ENCODE assay signal across 22 mouse cellular contexts in genomic region chr13:107141209-107141608, GRCm38 (mm10).
DNase-seq lines count a peak whose midpoint lies in the region; ATAC-seq and TF ChIP-seq lines count a peak whose summit lies in the region.
"Had no signal": no experiment of that assay in that cellular context is flagged by ENCODE, and none has a peak within 500 bp of the region (broad histone marks: within the 10 kb centered on the region; RNA-seq: fewer than 3 reads in every experiment).

No protein-coding gene starts in this region.

- H3K36me3 ChIP-seq in forebrain, embryonic 14.5 days (ENCODE audit: control insufficient read depth, insufficient read depth, low read length): no peaks in the 10 kb centered on the region
- no peaks in the 10 kb centered on the region for H3K36me3 ChIP-seq in forebrain, embryonic 11.5 days (ENCODE audit: control insufficient read depth, insufficient read depth, low read length)
- H3K36me3 ChIP-seq in kidney, embryonic 15.5 days: no peaks in the 10 kb centered on the region
- no peaks in the 10 kb centered on the region for H3K36me3 ChIP-seq in CH12.LX (replicated peaks in 1 of 2; ENCODE audit: control insufficient read depth in 1 of 2, insufficient read depth in 1 of 2, low read length in 1 of 2)
- H3K36me3 ChIP-seq: forebrain, embryonic 10.5 days; G1E; limb, embryonic 13.5 days; liver, embryonic 12.5 days; lung, embryonic 15.5 days; neural tube, embryonic 15.5 days had no signal

- in situ Hi-C loops in CH12.LX (cut with MboI; ENCODE audit: low pct_ligation_motif_present, low pct_unique_long_range_greater_than_20kb, low sequenced_read_pairs): no loop called here

- no peak for TF ChIP-seq EP300 in CH12.LX (IDR thresholded peaks at IDR 0.05; ENCODE audit: low read length)

- no peak overlapping the region for H3K4me3 ChIP-seq in forebrain, embryonic 14.5 days (ENCODE audit: low read depth, low read length)
- no peak overlapping the region for H3K4me3 ChIP-seq in forebrain, embryonic 11.5 days (ENCODE audit: low read depth, low read length)
- H3K4me3 ChIP-seq in kidney, embryonic 15.5 days (replicated peaks): no peak overlapping the region
- H3K4me3 ChIP-seq in CH12.LX (replicated peaks in 1 of 3; ENCODE audit: low read depth in 2 of 3, low read length in 2 of 3, poor library complexity in 1 of 3): no peak overlapping the region
- H3K4me3 ChIP-seq: forebrain, embryonic 10.5 days; limb, embryonic 13.5 days; liver, embryonic 12.5 days; lung, embryonic 15.5 days; neural tube, embryonic 15.5 days had no signal

- ATAC-seq in forebrain, embryonic 14.5 days: no peak
- no peak for ATAC-seq in forebrain, embryonic 11.5 days (replicated peaks; ENCODE audit: low FRiP score)
- no peak for ATAC-seq in kidney, embryonic 15.5 days (replicated peaks; ENCODE audit: low FRiP score)
- ATAC-seq in erythroblast, adult 5-6 weeks (replicated peaks; ENCODE audit: low FRiP score, poor library complexity, severe bottlenecking): no peak
- ATAC-seq: liver, embryonic 12.5 days; midbrain, embryonic 16.5 days had no signal

- DNase-seq in forebrain, embryonic 14.5 days (ENCODE audit: low spot score): peak; percentile 25
- DNase-seq in forebrain, embryonic 11.5 days (ENCODE audit: low spot score): no peak
- peak; percentile 9 for DNase-seq in kidney, postnatal 10 days
- DNase-seq in CH12.LX (ENCODE audit: extremely low read depth): peak; percentile 12
- no peak for DNase-seq in brain, embryonic 14.5 days (ENCODE audit: low read depth)
- DNase-seq in thymus, postnatal 4 days: no peak
- DNase-seq: adrenal gland, postnatal 10 days; cerebellum, adult 9-10 months; gastrocnemius, postnatal 36 days; kidney, adult 11 months; lung, postnatal 36 days; right cerebral cortex, postnatal 14 days had no signal

- no peaks in the 10 kb centered on the region for H3K27me3 ChIP-seq in forebrain, embryonic 14.5 days (replicated peaks; ENCODE audit: control insufficient read depth, insufficient read depth, low read length)
- H3K27me3 ChIP-seq in forebrain, embryonic 11.5 days (ENCODE audit: control insufficient read depth, insufficient read depth, low read length): no peaks in the 10 kb centered on the region
- no peaks in the 10 kb centered on the region for H3K27me3 ChIP-seq in kidney, embryonic 15.5 days
- H3K27me3 ChIP-seq in CH12.LX (replicated peaks): no peaks in the 10 kb centered on the region
- H3K27me3 ChIP-seq: liver, embryonic 12.5 days; lung, embryonic 15.5 days; neural tube, embryonic 15.5 days had no signal

- no peaks in the 10 kb centered on the region for H3K9me3 ChIP-seq in forebrain, embryonic 14.5 days (replicated peaks; ENCODE audit: control insufficient read depth, low read length)
- H3K9me3 ChIP-seq in forebrain, embryonic 11.5 days (ENCODE audit: control insufficient read depth, low read length): no peaks in the 10 kb centered on the region
- H3K9me3 ChIP-seq in kidney, embryonic 15.5 days (replicated peaks): no peaks in the 10 kb centered on the region
- no peaks in the 10 kb centered on the region for H3K9me3 ChIP-seq in CH12.LX (replicated peaks; ENCODE audit: low read length)
- H3K9me3 ChIP-seq: forebrain, embryonic 10.5 days; G1E; limb, embryonic 13.5 days; liver, embryonic 12.5 days; lung, embryonic 15.5 days; neural tube, embryonic 15.5 days had no signal

- no peaks in the 10 kb centered on the region for H3K79me2 ChIP-seq in CH12.LX (replicated peaks; ENCODE audit: control insufficient read depth, extremely low read depth, insufficient read depth, poor library complexity, severe bottlenecking)

- H3K4me1 ChIP-seq in forebrain, embryonic 14.5 days (ENCODE audit: control insufficient read depth, insufficient read depth, low read length): no peaks in the 10 kb centered on the region
- H3K4me1 ChIP-seq in forebrain, embryonic 11.5 days (replicated peaks; ENCODE audit: control insufficient read depth, insufficient read depth, low read length): no peaks in the 10 kb centered on the region
- no peaks in the 10 kb centered on the region for H3K4me1 ChIP-seq in kidney, embryonic 15.5 days
- no peaks in the 10 kb centered on the region for H3K4me1 ChIP-seq in CH12.LX (ENCODE audit: control insufficient read depth in 1 of 2, insufficient read depth in 2 of 2)
- H3K4me1 ChIP-seq: liver, embryonic 12.5 days; lung, embryonic 15.5 days; neural tube, embryonic 15.5 days had no signal

- H3K27ac ChIP-seq in forebrain, embryonic 14.5 days (ENCODE audit: low read depth, low read length): no peak overlapping the region
- no peak overlapping the region for H3K27ac ChIP-seq in forebrain, embryonic 11.5 days (ENCODE audit: low read depth, low read length)
- H3K27ac ChIP-seq in kidney, embryonic 15.5 days: no peak overlapping the region
- no peak overlapping the region for H3K27ac ChIP-seq in CH12.LX (ENCODE audit: insufficient read depth, low read depth)
- H3K27ac ChIP-seq: forebrain, embryonic 10.5 days; limb, embryonic 13.5 days; liver, embryonic 12.5 days; lung, embryonic 15.5 days; neural tube, embryonic 15.5 days; stomach, postnatal 0 days had no signal

- dilution Hi-C loops in CH12.LX (cut with MboI; ENCODE audit: extremely low pct_ligation_motif_present, extremely low pct_unique_long_range_greater_than_20kb, low sequenced_read_pairs): no loop called here

- no peak overlapping the region for H3K4me2 ChIP-seq in forebrain, embryonic 14.5 days (ENCODE audit: low read length)
- H3K4me2 ChIP-seq in forebrain, embryonic 11.5 days (ENCODE audit: low read depth, low read length, severe bottlenecking): no peak overlapping the region
- no peak overlapping the region for H3K4me2 ChIP-seq in kidney, embryonic 15.5 days
- H3K4me2 ChIP-seq in CH12.LX (ENCODE audit: insufficient read depth, low read depth, poor library complexity, severe bottlenecking): peak overlapping the region; percentile 60; the same call in 1 of the 2 replicates
- H3K4me2 ChIP-seq: limb, embryonic 13.5 days; liver, embryonic 12.5 days; lung, embryonic 15.5 days; neural tube, embryonic 15.5 days had no signal

- H3K9ac ChIP-seq in forebrain, embryonic 14.5 days (ENCODE audit: low read length): no peak overlapping the region
- no peak overlapping the region for H3K9ac ChIP-seq in forebrain, embryonic 11.5 days (ENCODE audit: low read length)
- H3K9ac ChIP-seq in kidney, embryonic 15.5 days: no peak overlapping the region
- H3K9ac ChIP-seq in CH12.LX (ENCODE audit: insufficient read depth, low read depth): no peak overlapping the region
- H3K9ac ChIP-seq: limb, embryonic 13.5 days; liver, embryonic 12.5 days; lung, embryonic 15.5 days; neural tube, embryonic 15.5 days had no signal

- TF ChIP-seq POLR2A in CH12.LX (IDR thresholded peaks at IDR 0.05; ENCODE audit: low read depth, low read length): no peak
- TF ChIP-seq POLR2A in brain, embryonic 14.5 days (IDR thresholded peaks at IDR 0.05; ENCODE audit: borderline replicate concordance, extremely low read depth, insufficient read depth, insufficient read length, poor library complexity, severe bottlenecking): no peak

- TF ChIP-seq CTCF in CH12.LX (conservative IDR thresholded peaks at IDR 0.05 in 1 of 2, IDR thresholded peaks at IDR 0.05 in 1 of 2; ENCODE audit: low read depth in 2 of 2, low read length in 2 of 2): peak in 1 of 2 experiments; percentile 53; a peak in 2 of 4 replicates
- TF ChIP-seq CTCF in brain, embryonic 14.5 days (IDR thresholded peaks at IDR 0.05; ENCODE audit: borderline replicate concordance, extremely low read depth, insufficient read depth, insufficient read length): peak; percentile 17; the same call in 1 of the 2 replicates

- WGBS in forebrain, embryonic 14.5 days: 38% methylated on average over 4 of the region's 4 CpGs
- WGBS in forebrain, embryonic 11.5 days: 43% methylated on average over 4 of the region's 4 CpGs
- 56% methylated on average over 4 of the region's 4 CpGs for WGBS in kidney, embryonic 15.5 days

- TF ChIP-seq RAD21 in CH12.LX (IDR thresholded peaks at IDR 0.05; ENCODE audit: low read depth, low read length): peak; percentile 26

TF ChIP-seq in CH12.LX, 34 proteins besides CTCF, POLR2A, EP300 and RAD21:
- TF ChIP-seq SMC3 (IDR thresholded peaks at IDR 0.05; ENCODE audit: low read depth, low read length) (peak; percentile 24; the same call in 1 of the 2 replicates), UBTF (IDR thresholded peaks at IDR 0.05; ENCODE audit: low read depth, low read length) (no peak)
TF ChIP-seq in CH12.LX: peak in this region for 1.

Comparison
In these comparisons a context has a peak if more than half of its experiments do, and no peak if none do; other contexts are left out.
1. DNase-seq: peak in forebrain, embryonic 14.5 days (single experiment), kidney, postnatal 10 days (single experiment) and CH12.LX (single experiment); none in forebrain, embryonic 11.5 days (single experiment), brain, embryonic 14.5 days (single experiment) and thymus, postnatal 4 days (single experiment).